Mouse (Mus musculus) kidney, postnatal 0 days (tissue): ENCODE data around the gene Clasrp. TPM values are rescaled to one million over a fixed set of nuclear protein-coding genes. Genes with fewer than 3 reads are reported as not detected.

Experiments
- ATAC-seq: fragments of 200-750 bp; cut with Nextera tagmentation; replicated peaks from 2 replicates; pipeline ENCODE4 v1.8.0; 2017; ENCODE audit warnings: low read depth, moderate number of reproducible peaks, moderate TSS enrichment, moderate library complexity; ENCODE audit not compliant: low FRiP score
- DNase-seq: peaks from one replicate; pipeline ENCODE4 v3.0.0-alpha.2; 2016; ENCODE audit warnings: low spot score
- H3K27ac ChIP-seq: fragments of 300-500 bp; sonication (generic); 2 replicates; pipeline ENCODE4 v1.5.1; 2014; ENCODE audit warnings: mild to moderate bottlenecking
- H3K27me3 ChIP-seq: fragments of 300-500 bp; sonication (generic); 2 replicates; pipeline ENCODE4 v1.6.1; 2014; ENCODE audit warnings: low read length, mixed read lengths; ENCODE audit not compliant: insufficient read depth
- H3K36me3 ChIP-seq: fragments of 300-500 bp; sonication (generic); 2 replicates; pipeline ENCODE4 v1.6.1; 2014; ENCODE audit warnings: low read length, mixed read lengths; ENCODE audit not compliant: insufficient read depth
- H3K4me1 ChIP-seq: fragments of 300-500 bp; sonication (generic); replicated peaks from 2 replicates; pipeline ENCODE4 v1.6.1; 2014; ENCODE audit warnings: antibody characterized with exemption, low read length, mixed read lengths; ENCODE audit not compliant: insufficient read depth
- H3K4me2 ChIP-seq: fragments of 300-500 bp; sonication (generic); 2 replicates; pipeline ENCODE4 v1.6.1; 2014; ENCODE audit warnings: mild to moderate bottlenecking, low read length, moderate library complexity, mixed read lengths
- H3K4me3 ChIP-seq: fragments of 300-500 bp; sonication (generic); replicated peaks from 2 replicates; pipeline ENCODE4 v1.5.1; 2014; ENCODE audit warnings: low read depth, low read length
- H3K9ac ChIP-seq: fragments of 300-500 bp; sonication (generic); 2 replicates; pipeline ENCODE4 v1.6.1; 2014; ENCODE audit warnings: low read depth, low read length
- H3K9me3 ChIP-seq: fragments of 300-500 bp; sonication (generic); replicated peaks from 2 replicates; pipeline ENCODE4 v1.6.1; 2016; ENCODE audit warnings: low read length, inconsistent platforms, mixed read lengths
- CTCF ChIP-seq: IDR thresholded peaks from 2 replicates; pipeline ENCODE4 v1.5.1; 2016; ENCODE audit warnings: antibody characterized with exemption, low read depth, mild to moderate bottlenecking, moderate library complexity
- WGBS: fragments of 180-500 bp; shearing (Covaris S2); extraction: QIAGEN DNeasy Blood & Tissue Kit; methylation state at CpG from one replicate; pipeline ENCODE4 v1.1.7; 2014; 5-methylcytosine and 5-hydroxymethylcytosine counted together
- polyA plus RNA-seq: library from polyadenylated mRNA; unstranded; fragments of >200 nt; fragmentation: Nextera tagmentation; extraction: Ambion mirVana; gene quantifications from 2 replicates; pipeline ENCODE4 v1.2.1, GENCODE M21; 2015

Gene Clasrp
- polyA plus RNA-seq, 1 experiment from 2014 or later: 35.1 TPM

- Histone ChIP-seq H3K27me3 (no peaks in the 10 kb centered on the region), H3K36me3 (peaks cover 44% of the 10 kb centered on the region), H3K27ac (no peak overlapping the region), H3K9ac (no peak overlapping the region), H3K4me2 (no peak overlapping the region), H3K4me3 (no peak overlapping the region), H3K9me3 (no peaks in the 10 kb centered on the region), H3K4me1 (no peaks in the 10 kb centered on the region)
- WGBS: 95% methylated on average over 10 of the region's 10 CpGs
- no peak for DNase-seq
- no peak for TF ChIP-seq CTCF
- ATAC-seq: no peak
These were observed 69.6 kb downstream of the Clasrp start for GRCm38 (mm10) chr7:19534676-19535075.

- Histone ChIP-seq H3K36me3 (peaks cover 49% of the 10 kb centered on the region), H3K9me3 (no peaks in the 10 kb centered on the region)
- ATAC-seq: no peak
These were observed 72.0 kb downstream of the Clasrp start for GRCm38 (mm10) chr7:19532240-19532639.

DNA sequence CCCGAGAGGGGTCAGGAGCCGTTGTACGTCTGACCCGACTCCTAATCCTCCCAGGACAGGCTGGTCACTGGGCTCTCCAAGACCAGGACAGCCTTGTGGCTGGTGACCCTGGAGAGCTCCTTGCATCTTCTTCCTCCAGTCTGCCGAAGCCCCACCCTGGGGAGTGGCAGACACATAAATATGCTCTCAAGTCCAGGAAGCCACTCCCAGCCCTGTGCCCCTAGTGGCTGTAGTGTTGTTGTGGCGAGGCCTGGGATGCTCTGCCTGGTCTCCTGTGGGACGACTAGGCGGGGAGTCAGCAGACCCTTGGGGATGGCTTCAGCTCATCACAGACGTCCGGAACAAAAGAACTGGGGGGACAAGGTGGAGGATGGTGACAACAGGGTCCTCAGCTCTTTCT is 73.2 kb downstream of the Clasrp start:
- no peak overlapping the region for H3K9ac ChIP-seq
- TF ChIP-seq CTCF: peak; percentile 35; the same call in 1 of the 2 replicates
- no peak overlapping the region for H3K27ac ChIP-seq
- 0 out of 2 replicates have a peak, but pooled peaks have one; percentile 21 for ATAC-seq
- no peak for DNase-seq
- H3K4me3 ChIP-seq: no peak overlapping the region
- H3K4me2 ChIP-seq: no peak overlapping the region
- H3K4me1 ChIP-seq: no peaks in the 10 kb centered on the region
- peaks cover 49% of the 10 kb centered on the region for H3K36me3 ChIP-seq
- 67% methylated on average over 10 of the region's 10 CpGs for WGBS
- H3K27me3 ChIP-seq: no peaks in the 10 kb centered on the region
- no peaks in the 10 kb centered on the region for H3K9me3 ChIP-seq

More at GRCm38 (mm10) chr7:19532240-19532639, 72.0 kb downstream of the Clasrp start:
- WGBS: 84% methylated on average over 14 of the region's 14 CpGs
- Histone ChIP-seq H3K4me2 (no peak overlapping the region), H3K9ac (no peak overlapping the region), H3K4me3 (no peak overlapping the region), H3K27me3 (no peaks in the 10 kb centered on the region), H3K27ac (no peak overlapping the region), H3K4me1 (no peaks in the 10 kb centered on the region)
- DNase-seq: no peak
- TF ChIP-seq CTCF: no peak

Other genes with a start within 250 kb of the Clasrp start
- gene Cd3eap, start 245.0 kb downstream of the Clasrp start, polyA plus RNA-seq: 16.7 and 17.7 TPM in 2 replicates
- gene Ppp1r13l, start 244.7 kb downstream of the Clasrp start, polyA plus RNA-seq: 3.0 and 4.0 TPM in 2 replicates
- 11.0 and 11.5 TPM in 2 replicates for gene Ercc2, start 222.5 kb downstream of the Clasrp start, polyA plus RNA-seq
- gene Klc3, start 200.4 kb downstream of the Clasrp start, polyA plus RNA-seq: 6.7 and 8.2 TPM in 2 replicates
- gene Ckm, start 199.7 kb downstream of the Clasrp start, polyA plus RNA-seq: 1.0 and 1.2 TPM in 2 replicates
- 6.6 and 7.9 TPM in 2 replicates for gene Mark4, start 145.7 kb downstream of the Clasrp start, polyA plus RNA-seq
- 6.7 and 8.0 TPM in 2 replicates for gene Exoc3l2, start 141.2 kb downstream of the Clasrp start, polyA plus RNA-seq
- gene Bloc1s3, start 96.1 kb downstream of the Clasrp start, polyA plus RNA-seq: 2.7 and 3.0 TPM in 2 replicates
- 88.5 and 91.7 TPM in 2 replicates for gene Trappc6a, start 96.1 kb downstream of the Clasrp start, polyA plus RNA-seq
- gene Nkpd1, start 86.6 kb downstream of the Clasrp start, polyA plus RNA-seq: not detected in 2 replicates
- 15.3 and 17.1 TPM in 2 replicates for gene Ppp1r37, start 41.4 kb downstream of the Clasrp start, polyA plus RNA-seq
- gene Zfp296, start 27.2 kb downstream of the Clasrp start, polyA plus RNA-seq: 0.17 and 0.34 TPM in 2 replicates
- gene Gemin7, start 26.9 kb downstream of the Clasrp start, polyA plus RNA-seq: 164 and 167 TPM in 2 replicates
- gene Relb, start 25.0 kb upstream of the Clasrp start, polyA plus RNA-seq: 9.3 and 10.6 TPM in 2 replicates
- gene Clptm1, start 60.5 kb upstream of the Clasrp start, polyA plus RNA-seq: 96.9 and 97.8 TPM in 2 replicates
- gene Apoc2, start 73.5 kb upstream of the Clasrp start, polyA plus RNA-seq: 1.8 and 2.4 TPM in 2 replicates
- gene Gm44805, start 76.9 kb upstream of the Clasrp start, polyA plus RNA-seq: 0.79 TPM in 1 of 2 replicates, not detected in the other
- 0.26 and 0.60 TPM in 2 replicates for gene Apoc4, start 77.0 kb upstream of the Clasrp start, polyA plus RNA-seq
- gene Apoc1, start 88.2 kb upstream of the Clasrp start, polyA plus RNA-seq: 37.1 and 48.4 TPM in 2 replicates
- gene Apoe, start 94.7 kb upstream of the Clasrp start, polyA plus RNA-seq: 511 and 585 TPM in 2 replicates
- gene Tomm40, start 111.0 kb upstream of the Clasrp start, polyA plus RNA-seq: 163 and 167 TPM in 2 replicates
- 112 and 114 TPM in 2 replicates for gene Nectin2, start 146.0 kb upstream of the Clasrp start, polyA plus RNA-seq
- gene Bcam, start 166.5 kb upstream of the Clasrp start, polyA plus RNA-seq: 378 and 394 TPM in 2 replicates
- gene Cblc, start 192.3 kb upstream of the Clasrp start, polyA plus RNA-seq: 14.6 and 16.9 TPM in 2 replicates
- gene Bcl3, start 218.3 kb upstream of the Clasrp start, polyA plus RNA-seq: 3.5 and 3.8 TPM in 2 replicates
- not detected in 2 replicates for gene Gm19345, start 247.5 kb upstream of the Clasrp start, polyA plus RNA-seq